Mouse (Mus musculus) cerebellum, postnatal 36 days (tissue): Measurements from ENCODE around the gene Ckap4.
"Not testable (repeated sequence)": the region's sequence is repeated elsewhere in the genome, so short reads cannot be mapped to it uniquely, and the experiment has no call there.

Experiments
- DNase-seq, 2 experiments: peaks; one replicate each; pipeline ENCODE4 v3.0.0; 2021 to 2022; ENCODE audit warnings: mixed read lengths in 2 of 2

The Ckap4 gene

DNA sequence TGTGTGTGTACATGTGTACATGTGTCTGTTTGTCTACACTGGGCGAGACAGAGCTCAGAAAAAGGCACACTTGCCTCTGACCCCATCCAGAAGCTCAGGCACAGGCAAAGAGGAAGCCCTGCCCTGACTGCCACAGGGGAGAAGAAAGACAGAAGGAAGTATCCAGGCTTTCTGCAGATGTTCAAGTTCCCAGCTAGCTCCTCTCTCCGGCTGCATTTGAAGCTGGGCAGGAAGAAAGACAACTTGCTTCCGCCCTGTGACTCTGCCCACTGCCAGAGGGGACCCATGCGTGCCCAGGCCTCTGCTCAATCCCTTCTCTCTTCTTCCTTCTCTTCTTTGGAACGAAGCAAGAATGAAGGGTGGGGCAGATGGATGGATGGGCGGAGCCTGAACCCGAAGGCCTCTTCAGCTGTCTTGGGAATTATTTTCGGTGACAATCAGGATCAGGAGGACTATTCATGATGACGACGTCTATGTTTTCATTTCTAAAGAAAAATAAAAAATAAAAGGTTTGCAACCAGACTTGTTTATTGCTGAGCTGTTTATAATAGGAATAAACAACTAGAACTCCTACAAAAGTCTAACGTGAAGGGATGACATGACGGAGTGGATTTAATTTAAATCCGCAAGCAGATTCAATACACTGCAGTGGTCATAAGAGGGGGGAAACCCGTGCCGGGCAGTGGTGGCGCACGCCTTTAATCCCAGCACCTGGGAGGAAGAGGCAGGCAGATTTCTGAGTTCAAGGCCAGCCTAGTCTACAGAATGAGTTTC, 15.5 kb upstream of the Ckap4 start:
- DNase-seq = no peak

DNA sequence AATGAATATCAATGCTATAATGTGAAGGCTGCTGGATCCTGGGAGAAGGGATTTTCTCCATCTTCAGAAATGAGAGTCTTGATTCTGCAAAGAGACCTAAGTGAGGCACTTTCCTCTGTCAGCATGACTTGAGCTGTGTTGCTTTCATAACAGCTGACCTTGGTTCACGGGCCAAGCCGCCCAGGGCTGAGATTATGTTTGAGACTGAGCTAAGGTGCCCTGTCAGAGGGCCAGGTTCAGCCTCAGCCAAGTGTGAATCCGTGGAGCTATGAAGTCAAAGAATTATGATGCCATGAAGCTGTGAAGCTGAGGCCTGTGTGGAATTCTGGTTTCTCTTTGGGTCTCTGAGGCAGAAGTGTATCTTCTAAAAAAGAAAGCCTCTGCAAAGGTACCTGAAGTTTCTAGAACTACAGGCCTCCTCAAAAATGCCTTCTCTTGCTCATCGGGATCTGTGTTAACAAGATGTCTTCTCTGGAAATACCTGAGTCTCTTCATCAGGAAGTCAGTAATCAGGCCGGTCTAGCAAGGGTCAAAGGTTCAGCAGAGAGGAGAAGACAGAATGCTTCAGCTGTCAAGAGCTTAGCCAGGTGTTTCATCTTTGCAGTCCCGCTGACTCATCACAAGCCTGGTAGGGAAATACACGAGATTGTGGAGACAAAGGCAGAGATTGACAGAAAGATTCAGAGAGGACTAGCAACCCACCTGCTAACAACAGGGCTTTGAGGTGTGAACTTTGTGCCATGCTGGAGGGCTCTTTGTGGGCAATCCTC, 11.2 kb upstream of the Ckap4 start:
- DNase-seq = no peak

DNA sequence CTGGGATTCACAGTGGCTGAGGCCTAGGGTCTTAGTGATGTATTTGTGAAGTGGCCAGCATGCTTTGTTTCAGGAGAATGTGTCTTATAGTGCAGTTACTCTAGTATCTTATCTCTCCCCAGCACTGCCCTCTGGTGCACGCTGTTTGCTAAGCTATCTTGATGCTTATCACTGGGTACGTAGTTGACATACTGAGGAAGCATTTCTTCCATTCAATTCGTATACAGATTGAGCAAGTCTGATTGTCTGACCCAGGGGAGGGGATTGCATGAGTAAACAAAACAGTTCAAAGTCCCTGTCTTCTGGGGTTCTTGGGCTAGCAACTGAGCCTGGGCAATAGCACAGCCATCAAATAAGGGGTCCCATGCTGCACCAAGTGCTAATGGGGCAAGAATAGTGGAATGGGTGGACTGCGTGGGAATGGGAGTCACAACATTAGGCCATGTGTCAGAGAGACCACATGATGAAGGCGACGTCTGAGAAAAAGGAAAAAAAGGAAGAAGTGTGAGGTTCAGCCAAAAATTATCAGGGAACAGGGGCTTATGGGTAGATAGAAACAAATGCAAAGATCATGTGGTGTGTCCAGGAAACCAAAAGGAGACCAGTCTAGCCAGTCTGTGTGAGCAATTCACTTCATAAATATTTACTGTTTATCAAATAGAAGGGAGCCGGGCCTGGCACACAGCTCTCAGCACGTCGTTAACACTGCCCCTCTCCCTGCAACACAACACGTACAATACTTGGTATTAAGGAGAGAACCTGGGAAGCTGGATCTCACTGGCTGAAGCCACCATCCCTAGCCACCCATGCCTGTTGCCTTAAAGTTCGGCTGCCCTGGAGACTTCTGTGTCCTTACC, 9.2 kb upstream of the Ckap4 start:
- DNase-seq = no peak

DNA sequence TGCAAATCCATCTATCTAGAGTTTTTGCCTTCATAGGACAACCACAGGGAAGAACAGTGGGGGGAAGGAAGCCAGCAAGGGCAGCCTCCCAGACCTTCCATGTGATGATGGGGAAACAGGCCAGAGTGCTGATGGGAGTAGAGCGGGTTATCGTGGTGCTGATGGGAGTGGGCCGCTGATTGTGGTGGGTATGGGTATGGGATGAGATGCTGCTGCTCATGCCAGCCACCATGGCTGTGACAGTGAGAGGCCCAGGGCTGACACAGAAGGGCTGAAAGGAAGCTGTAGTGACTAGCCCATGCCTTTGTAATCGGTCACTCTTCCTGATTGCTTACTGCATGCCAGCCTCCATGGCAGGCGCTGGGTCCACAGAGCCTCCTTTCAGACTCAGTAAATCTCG, 5.8 kb upstream of the Ckap4 start:
- DNase-seq = no peak

DNA sequence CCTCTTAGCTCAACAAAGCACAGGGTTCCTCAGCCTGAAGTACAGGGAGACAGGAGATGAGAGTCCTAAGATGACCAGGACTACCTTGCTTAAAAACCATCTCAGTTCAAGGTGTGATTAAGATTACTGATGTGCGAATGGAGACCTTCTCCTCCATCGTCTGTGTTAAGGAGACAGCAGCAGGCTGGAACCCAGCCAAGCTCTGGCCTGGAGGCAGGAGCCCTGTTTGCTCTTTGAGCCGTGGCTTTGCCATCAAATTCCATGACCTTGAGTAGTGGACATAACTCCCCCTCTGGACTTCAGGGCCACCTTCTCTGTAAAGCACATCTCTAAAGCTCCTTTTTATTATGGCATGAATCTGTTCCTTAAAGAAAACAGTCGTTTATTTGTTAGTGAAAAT, 2.0 kb upstream of the Ckap4 start:
- DNase-seq = peak in 1 of 2 experiments; percentile 42

DNA sequence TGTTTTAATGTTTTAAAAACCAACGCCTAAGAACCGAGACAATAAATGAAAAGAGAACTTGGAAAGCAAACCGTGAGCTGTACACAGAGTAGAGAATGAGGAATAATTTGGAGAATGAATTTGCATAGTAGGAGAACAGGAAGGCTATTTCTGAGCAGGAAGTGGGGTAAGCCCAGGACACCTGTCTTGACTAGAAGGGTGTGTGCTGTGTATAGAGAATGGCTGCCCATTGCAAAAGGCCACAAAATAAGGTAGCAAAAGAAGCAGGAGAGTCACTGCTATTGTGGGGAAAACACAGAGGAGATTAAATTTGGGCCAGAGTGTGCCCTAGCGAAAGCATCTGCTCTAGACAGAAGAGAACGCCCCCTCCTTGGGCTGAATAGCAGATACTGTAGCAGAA, 1.6 kb upstream of the Ckap4 start:
- no peak for DNase-seq

DNA sequence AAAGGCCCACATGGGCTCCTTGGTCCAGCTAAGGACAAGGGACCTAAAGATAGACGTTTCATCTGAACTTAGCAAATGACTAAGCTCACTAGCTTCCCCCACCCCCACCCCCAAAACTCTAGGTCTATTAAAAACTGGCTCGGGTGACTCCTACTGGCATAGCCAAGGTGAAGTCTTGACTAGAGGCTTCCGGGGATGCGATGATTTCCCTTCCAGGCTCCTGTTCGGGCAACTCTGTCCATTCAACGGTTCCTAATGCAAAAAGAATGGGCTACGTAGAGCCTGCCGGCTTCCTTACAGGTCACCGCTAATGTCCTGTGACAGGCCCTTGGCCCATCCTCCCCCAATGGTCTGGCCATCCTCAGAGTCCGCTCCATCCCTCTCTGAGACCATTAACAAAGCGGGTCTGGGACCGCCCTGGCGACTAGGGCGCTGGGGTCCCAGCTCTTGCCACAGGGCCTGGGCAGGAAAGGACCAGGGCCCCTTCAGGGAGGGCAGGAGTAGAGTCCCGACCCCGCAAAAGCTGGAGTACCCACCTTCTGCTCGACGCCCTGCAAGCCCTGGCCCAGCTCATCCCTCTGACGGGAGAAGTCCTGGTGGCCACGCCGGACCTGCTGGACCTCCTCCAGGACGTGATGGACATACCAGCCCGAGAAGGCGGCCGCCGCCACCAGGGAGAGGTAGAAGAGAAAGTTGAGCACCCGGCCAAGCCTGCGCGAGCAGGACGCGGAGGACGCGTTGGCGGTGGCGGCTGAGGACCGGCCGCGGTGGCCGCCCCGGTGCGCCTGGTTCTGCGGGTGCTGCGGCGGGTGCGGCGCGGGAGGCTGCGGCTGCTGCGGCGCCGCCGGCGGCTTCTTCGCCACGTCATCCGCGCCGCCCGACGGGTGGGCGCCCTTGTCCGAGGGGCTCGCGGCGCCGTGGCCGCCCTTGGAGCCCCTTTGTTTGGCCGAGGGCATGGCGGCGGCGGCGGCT, 665 bp downstream of the Ckap4 start:
- peak; percentile 72 to 73 for DNase-seq

DNA sequence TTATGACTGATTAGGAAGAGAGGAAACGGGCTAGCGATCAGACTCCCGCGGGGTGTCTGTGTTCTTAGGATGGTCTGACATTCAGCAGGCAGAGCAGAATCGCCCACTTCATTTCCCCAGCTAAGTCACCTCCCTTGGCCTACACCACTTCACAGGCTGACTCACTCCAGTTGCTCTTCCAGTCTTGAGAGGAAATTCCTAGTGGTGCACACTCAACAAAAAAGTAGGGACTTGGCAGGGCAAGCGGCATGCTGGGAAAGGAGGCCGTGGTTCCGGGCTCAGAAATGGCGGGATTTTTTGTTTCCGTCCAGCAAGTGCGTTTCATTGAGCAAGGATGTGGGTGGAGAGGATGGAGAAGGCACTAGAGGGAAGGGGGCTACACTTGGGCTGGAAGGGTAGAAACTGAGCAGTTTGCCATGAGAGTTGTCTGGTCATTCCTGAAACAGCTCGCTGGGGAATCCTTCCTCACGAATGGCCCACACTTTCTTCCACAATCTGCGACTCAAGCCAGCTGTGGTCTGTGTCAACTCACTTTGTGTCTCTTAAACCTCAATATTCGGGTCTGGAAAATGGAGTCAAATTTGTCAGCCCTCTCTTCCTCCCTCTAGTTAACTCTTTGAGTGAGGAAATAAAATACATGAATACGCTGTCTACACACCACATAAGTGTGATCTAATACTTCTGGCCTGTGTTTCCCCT, 1.5 kb downstream of the Ckap4 start:
- DNase-seq = no peak

DNA sequence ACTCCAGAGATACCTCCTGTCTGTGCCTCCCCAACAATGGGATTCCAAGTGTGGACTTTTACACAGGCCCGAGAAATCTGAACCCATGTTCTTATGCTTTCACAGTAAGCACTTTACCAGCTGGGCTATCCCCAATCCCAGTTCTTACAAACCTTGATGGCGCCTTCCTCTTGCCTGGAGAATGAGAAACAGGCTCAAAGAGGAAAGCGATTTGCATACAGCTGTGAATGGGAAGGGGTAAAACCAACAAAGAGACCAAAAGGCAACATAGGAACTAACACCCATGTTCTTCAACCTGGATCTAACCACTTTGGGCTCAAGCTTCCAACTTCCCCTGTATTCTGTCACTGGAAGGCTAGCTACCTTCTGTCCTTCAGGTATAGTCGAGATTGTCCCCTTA, 2.3 kb downstream of the Ckap4 start:
- no peak for DNase-seq

DNA sequence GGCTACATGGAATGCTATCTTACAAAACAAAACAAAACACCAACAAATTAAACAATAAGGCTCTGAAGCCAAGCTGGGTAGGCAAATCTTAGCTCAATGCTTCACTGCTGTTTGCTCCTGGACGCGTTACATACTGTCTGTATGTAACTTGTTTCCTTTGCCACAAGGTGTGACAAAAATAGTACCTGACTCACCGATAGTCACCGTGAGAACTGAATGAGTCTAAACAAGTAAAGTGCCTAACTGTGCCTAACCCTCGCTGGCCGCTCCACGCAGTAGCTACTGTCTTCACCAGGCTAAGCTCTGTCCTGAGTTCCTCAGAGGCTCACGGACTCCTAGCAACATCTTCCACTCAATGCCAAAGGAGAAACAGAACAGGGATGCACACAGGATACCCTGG, 3.5 kb downstream of the Ckap4 start:
- DNase-seq = no peak

DNA sequence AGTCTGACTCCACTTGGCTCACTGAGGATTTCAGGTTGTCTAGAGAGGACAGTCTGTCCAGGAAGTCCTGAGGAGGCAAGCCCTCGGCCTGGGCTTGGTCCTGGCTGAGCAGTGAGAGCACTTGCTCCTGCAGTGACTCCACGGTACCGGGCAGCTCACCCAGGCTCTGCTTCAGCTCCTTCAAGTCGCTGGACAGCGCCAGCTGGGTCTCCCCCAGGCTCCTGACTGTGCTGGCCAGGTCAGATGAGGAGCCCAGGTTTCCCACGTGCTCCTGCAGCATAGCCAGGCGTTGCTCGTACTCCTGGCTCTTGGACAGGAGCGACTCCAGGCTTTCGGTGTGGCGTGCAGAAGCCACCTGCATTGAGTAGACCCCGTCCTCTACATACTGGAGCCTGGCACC, 6.2 kb downstream of the Ckap4 start:
- peak in 1 of 2 experiments; percentile 25 for DNase-seq

DNA sequence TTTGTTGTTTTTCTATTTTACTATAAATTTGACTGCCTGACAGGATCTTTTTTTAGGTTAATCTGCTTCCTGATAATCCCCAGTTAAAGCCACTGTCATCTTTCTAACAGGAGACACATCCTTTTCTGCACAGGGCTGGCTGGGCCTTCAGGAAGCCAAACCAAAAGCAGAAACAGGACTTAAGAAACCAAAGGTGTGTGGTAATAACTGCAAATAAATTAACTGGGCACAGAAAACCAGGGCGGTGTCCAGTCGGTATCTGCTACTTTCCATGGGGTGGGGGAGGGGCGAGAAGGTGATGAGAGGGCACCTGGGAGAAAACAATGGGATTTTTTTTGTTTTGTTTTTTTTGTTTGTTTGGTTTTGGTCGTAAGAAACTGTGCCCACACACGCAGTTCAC, 6.8 kb downstream of the Ckap4 start:
- no peak for DNase-seq

DNA sequence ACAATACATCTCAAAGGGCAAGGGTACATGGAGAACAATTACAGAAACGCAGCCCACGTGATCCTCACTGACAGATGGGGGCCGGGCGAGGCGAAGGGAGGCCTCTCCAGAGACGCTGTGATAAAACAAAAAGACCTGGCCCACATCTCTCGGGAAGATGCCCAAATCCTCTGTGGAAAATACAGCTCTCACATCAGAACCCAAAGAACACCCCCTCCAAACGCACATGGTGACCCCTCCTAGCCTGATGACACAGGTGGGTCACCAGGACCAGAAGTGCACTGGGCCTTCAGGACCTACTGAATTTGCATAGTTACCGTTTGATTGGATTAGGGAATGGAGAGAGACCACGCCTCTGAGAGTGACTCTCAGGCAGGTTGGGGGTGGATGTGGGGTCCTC, 7.4 kb downstream of the Ckap4 start:
- DNase-seq = no peak

DNA sequence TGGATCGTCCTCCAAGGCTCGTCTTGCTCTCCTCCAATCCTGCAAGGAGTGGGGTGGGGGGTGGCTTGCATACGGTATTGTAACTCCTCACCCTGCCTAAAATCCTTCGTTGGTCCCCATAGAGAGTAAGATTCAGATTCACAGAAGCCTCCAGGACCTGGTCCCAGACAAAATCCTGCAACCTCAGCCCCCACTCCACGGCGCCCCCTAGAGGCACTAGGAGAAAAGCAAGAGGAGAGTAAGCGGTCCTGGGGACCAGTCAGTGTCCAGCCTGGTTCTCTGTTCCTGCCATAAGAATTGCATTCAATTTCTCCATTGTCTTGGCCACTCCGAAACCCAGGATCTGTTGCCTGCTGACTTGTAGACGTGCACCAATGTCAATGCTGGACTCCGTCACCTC, 10.2 kb downstream of the Ckap4 start:
- peak in 1 of 2 experiments; percentile 19 for DNase-seq

DNA sequence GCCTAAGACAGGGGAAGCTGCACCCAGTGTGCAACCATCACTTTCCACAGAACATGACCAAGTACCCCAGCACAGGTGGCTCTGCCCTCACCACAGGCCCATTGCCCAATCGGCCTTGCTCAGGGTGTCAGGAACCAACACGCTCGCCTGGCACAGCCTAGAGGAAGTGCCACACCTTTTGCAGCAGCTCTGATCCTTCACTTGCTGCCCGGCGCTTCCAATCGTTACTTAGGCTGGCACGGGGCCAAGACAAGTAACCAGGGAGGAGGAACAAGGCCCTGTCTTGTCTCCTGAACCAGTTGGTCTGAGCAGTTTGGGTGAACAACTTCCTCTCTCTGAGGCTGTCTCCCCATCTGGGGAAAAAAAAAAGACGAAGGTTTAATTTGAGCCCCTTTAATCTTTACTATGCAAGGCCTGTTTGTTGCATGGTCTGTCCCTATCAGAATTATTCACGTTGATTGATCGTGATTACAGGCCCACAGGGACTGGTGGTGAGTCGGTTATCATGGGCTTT, 17.4 kb downstream of the Ckap4 start:
- DNase-seq = peak in 1 of 2 experiments; percentile 11

DNA sequence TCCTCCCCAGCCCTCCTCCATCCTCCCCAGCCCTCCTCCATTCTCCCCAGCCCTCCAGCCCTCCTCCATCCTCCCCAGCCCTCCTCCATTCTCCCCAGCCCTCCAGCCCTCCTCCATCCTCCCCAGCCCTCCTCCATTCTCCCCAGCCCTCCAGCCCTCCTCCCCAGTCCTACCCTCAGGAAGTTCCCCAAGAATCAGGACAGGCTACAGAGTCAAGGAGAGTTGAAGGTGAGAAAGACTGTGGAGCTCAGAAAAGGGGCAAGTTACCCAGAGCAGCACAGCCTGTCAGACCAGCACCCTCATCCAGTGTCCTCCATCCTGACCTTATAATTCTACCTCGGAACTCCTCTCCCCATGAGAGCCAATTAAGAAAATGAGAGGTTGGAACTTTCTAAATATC, 17.9 kb downstream of the Ckap4 start:
- DNase-seq = not testable (repeated sequence)

DNA sequence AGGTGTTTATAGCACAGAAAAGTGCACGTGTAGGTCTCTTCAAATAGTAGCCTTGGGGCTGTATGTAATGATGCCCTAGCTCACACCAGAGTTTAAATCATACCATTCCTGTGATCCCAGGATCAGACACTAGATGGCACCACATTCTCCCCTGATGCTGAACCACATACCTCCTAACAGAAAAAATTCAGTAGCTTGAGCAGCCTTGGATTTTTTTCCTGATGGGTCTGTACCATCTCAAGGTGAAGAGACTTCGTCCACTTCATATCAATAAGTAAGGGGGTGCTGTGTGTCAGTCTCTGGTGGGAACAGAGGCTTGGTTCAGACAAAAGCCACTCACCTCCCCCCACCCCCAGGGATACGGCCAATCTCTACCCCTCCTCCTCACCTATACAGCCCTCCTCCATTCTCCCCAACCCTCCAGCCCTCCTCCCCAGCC, 18.3 kb downstream of the Ckap4 start:
- peak; percentile 64 to 88 for DNase-seq

DNA sequence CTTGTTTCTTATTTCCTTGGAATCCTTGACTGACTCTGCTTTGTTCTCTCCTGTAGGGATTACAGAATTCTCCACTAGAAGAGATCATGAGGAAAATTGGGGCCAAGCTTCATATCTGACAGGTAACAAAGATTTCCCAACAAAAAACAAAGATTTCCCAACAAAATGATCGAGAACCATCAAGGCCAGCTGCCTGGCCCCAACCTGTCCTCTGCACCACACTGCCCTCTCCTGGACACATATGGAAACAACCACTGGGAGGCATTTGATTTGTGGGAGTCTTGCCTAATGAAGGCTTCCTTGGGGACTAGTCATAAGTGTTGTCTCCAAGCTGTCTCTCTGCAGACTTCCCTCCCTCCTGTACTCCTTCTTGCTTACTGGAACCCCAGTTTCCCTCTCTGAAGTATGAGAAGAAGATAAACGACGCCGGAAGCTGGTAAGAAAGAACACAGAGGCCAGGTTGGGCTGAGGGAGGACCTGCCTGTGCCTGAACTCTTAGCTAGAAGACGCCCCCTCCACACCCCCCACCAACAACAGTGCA, 19.8 kb downstream of the Ckap4 start:
- DNase-seq = peak; percentile 64 to 68

DNA sequence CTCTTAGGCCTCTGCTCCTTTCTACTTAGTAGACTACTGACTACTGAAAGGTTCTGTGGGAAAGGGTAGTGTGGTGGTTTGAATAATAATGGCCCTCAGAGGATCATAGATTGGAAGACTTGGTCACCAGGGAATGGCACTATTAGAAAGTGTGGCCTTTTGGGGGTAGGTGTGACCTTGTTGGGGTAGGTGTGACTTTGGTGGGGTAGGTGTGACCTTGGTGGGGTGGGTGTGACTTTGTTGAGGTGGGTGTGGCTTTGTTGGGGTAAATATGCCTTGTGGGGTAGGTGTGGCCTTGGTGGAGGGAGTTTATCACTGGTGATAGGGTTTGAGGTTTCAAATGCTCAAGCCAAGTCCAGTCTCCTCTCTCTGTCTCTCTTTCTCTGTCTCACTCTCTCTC, 21.1 kb downstream of the Ckap4 start:
- DNase-seq = no peak

DNA sequence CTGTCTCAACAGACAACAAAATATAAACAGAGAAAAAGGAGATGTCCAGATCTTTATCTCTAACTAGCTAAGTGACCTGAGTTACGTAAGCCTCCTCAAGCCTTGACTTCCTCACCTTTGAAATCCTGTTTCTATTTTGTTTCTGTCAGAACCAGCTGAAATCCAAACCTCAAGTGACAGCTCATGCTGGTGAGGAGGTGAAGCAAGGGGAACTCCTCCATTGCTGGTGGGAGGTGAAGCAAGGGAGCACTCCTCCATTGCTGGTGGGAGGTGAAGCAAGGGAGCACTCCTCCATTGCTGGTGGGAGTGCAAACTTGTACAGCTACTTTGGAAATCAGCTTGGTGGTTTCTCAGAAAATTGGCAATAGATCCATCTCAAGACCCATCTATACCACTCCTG, 25.3 kb downstream of the Ckap4 start:
- no peak for DNase-seq

DNA sequence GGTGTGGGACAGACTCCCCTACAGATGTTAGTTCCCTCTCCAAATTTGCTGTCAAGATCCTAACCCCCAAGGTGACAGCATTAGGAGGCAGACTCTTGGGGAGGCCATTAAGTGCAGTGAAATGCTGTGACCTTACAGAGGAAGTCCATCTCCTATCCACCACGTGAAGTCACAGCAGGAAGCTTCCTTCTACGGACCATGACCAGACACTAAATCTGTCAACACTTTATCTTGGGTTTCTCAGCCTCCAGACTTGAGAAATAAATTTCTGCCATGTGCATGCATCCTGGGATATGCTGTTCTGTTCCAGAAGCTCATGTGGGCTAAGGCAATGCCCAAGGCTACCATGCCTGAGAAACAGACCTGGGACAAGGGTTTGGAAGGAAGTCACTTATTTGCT, 35.0 kb downstream of the Ckap4 start:
- DNase-seq = no peak
